Mouse (Mus musculus): ENCODE results near the gene Cops7b. TPM values are rescaled to one million over a fixed set of nuclear protein-coding genes. Genes with fewer than 3 reads are reported as not detected.

The Cops7b gene
- polyA plus RNA-seq, 1 experiment: 16.3 TPM

GRCm38 (mm10) chr1:86623001-86624000, 40.6 kb downstream of the Cops7b start:
- Histone ChIP-seq H3K36me3 (replicated peaks; ENCODE audit: low read length) (no peaks in the 10 kb centered on the region), H3K27me3 (replicated peaks) (peaks cover 30% of the 10 kb centered on the region), H3K9me3 (peaks cover 5% of the 10 kb centered on the region), H3K4me3 (replicated peaks) (no peak overlapping the region), H3K4me1 (peaks cover 11% of the 10 kb centered on the region; the same call in 1 of the 2 replicates)
- no peak for TF ChIP-seq GATA1 (IDR thresholded peaks at IDR 0.05; ENCODE audit: borderline replicate concordance, low read length)
- TF ChIP-seq FLI1 (IDR thresholded peaks at IDR 0.05; ENCODE audit: low read length): no peak

- TF ChIP-seq GATA1 (IDR thresholded peaks at IDR 0.05; ENCODE audit: borderline replicate concordance, low read length): no peak
- TF ChIP-seq FLI1 (IDR thresholded peaks at IDR 0.05; ENCODE audit: low read length): no peak
These were observed 45.6 kb downstream of the Cops7b start for GRCm38 (mm10) chr1:86628270-86628669.

GRCm38 (mm10) chr1:86629936-86630335, 47.2 kb downstream of the Cops7b start:
- no peak overlapping the region for H3K4me3 ChIP-seq (replicated peaks)
- H3K36me3 ChIP-seq (replicated peaks; ENCODE audit: low read length): no peaks in the 10 kb centered on the region
- peaks cover 18% of the 10 kb centered on the region for H3K4me1 ChIP-seq
- peaks cover 21% of the 10 kb centered on the region for H3K27me3 ChIP-seq (replicated peaks)
- H3K9me3 ChIP-seq: peaks cover 2% of the 10 kb centered on the region; the same call in 1 of the 2 replicates
- no peak for TF ChIP-seq GATA1 (IDR thresholded peaks at IDR 0.05; ENCODE audit: borderline replicate concordance, low read length)
- TF ChIP-seq FLI1 (IDR thresholded peaks at IDR 0.05; ENCODE audit: low read length): no peak

More at GRCm38 (mm10) chr1:86628270-86628669, 45.6 kb downstream of the Cops7b start:
- Histone ChIP-seq H3K4me1 (peaks cover 24% of the 10 kb centered on the region), H3K27me3 (replicated peaks) (peaks cover 24% of the 10 kb centered on the region), H3K36me3 (replicated peaks; ENCODE audit: low read length) (no peaks in the 10 kb centered on the region), H3K9me3 (peaks cover 5% of the 10 kb centered on the region), H3K4me3 (replicated peaks) (no peak overlapping the region)

GRCm38 (mm10) chr1:86630527-86630926, 47.8 kb downstream of the Cops7b start:
- TF ChIP-seq FLI1 (IDR thresholded peaks at IDR 0.05; ENCODE audit: low read length) (no peak), GATA1 (IDR thresholded peaks at IDR 0.05; ENCODE audit: borderline replicate concordance, low read length) (no peak)
- Histone ChIP-seq H3K4me3 (replicated peaks) (no peak overlapping the region), H3K9me3 (no peaks in the 10 kb centered on the region), H3K36me3 (replicated peaks; ENCODE audit: low read length) (no peaks in the 10 kb centered on the region), H3K4me1 (peaks cover 18% of the 10 kb centered on the region), H3K27me3 (replicated peaks) (peaks cover 17% of the 10 kb centered on the region)

- TF ChIP-seq FLI1 (IDR thresholded peaks at IDR 0.05; ENCODE audit: low read length) (no peak), GATA1 (IDR thresholded peaks at IDR 0.05; ENCODE audit: borderline replicate concordance, low read length) (no peak)
- Histone ChIP-seq H3K4me1 (peaks cover 18% of the 10 kb centered on the region), H3K9me3 (no peaks in the 10 kb centered on the region), H3K4me3 (replicated peaks) (no peak overlapping the region), H3K27me3 (replicated peaks) (peaks cover 22% of the 10 kb centered on the region), H3K36me3 (replicated peaks; ENCODE audit: low read length) (no peaks in the 10 kb centered on the region)
These were observed 50.2 kb downstream of the Cops7b start for GRCm38 (mm10) chr1:86632732-86633380.

- Histone ChIP-seq H3K9me3 (no peaks in the 10 kb centered on the region), H3K4me1 (peaks cover 18% of the 10 kb centered on the region), H3K27me3 (replicated peaks) (peaks cover 19% of the 10 kb centered on the region), H3K36me3 (replicated peaks; ENCODE audit: low read length) (no peaks in the 10 kb centered on the region), H3K4me3 (replicated peaks) (no peak overlapping the region)
- TF ChIP-seq GATA1 (IDR thresholded peaks at IDR 0.05; ENCODE audit: borderline replicate concordance, low read length): no peak
- no peak for TF ChIP-seq FLI1 (IDR thresholded peaks at IDR 0.05; ENCODE audit: low read length)
These were observed 50.7 kb downstream of the Cops7b start for GRCm38 (mm10) chr1:86633434-86633833.

GRCm38 (mm10) chr1:86633840-86634750, 51.4 kb downstream of the Cops7b start:
- Histone ChIP-seq H3K4me3 (replicated peaks) (no peak overlapping the region), H3K36me3 (replicated peaks; ENCODE audit: low read length) (no peaks in the 10 kb centered on the region), H3K27me3 (replicated peaks) (peaks cover 19% of the 10 kb centered on the region), H3K9me3 (no peaks in the 10 kb centered on the region), H3K4me1 (peaks cover 18% of the 10 kb centered on the region)
- TF ChIP-seq GATA1 (IDR thresholded peaks at IDR 0.05; ENCODE audit: borderline replicate concordance, low read length): no peak
- TF ChIP-seq FLI1 (IDR thresholded peaks at IDR 0.05; ENCODE audit: low read length): no peak

- Histone ChIP-seq H3K27me3 (replicated peaks) (peaks cover 19% of the 10 kb centered on the region), H3K9me3 (0 out of 2 replicates have a peak, but pooled peaks cover 1% of the 10 kb centered on the region), H3K4me3 (replicated peaks) (no peak overlapping the region), H3K36me3 (replicated peaks; ENCODE audit: low read length) (no peaks in the 10 kb centered on the region), H3K4me1 (peaks cover 18% of the 10 kb centered on the region)
- TF ChIP-seq GATA1 (IDR thresholded peaks at IDR 0.05; ENCODE audit: borderline replicate concordance, low read length): no peak
- no peak for TF ChIP-seq FLI1 (IDR thresholded peaks at IDR 0.05; ENCODE audit: low read length)
These were observed 52.2 kb downstream of the Cops7b start for GRCm38 (mm10) chr1:86634751-86635359.
